Mouse (Mus musculus) midbrain, postnatal 0 days (tissue): ENCODE measurements at regions not wholly inside any gene's neighbourhood (a gene's known extent, or its start where the extent isn't known, plus 50 kb on each side); places are given as distances from the start of the nearest gene placed in this dataset.
"Not testable (repeated sequence)": the region's sequence is repeated elsewhere in the genome, so short reads cannot be mapped to it uniquely, and the experiment has no call there.

Experiments
- ATAC-seq: fragments of 200-750 bp; cut with Nextera tagmentation; 2 replicates; pipeline ENCODE4 v1.8.0; 2017; ENCODE audit warnings: moderate number of reproducible peaks, mild to moderate bottlenecking, moderate TSS enrichment, moderate library complexity; ENCODE audit not compliant: low FRiP score
- DNase-seq: peaks from one replicate; pipeline ENCODE4 v3.0.0-alpha.2; 2015; ENCODE audit warnings: low spot score
- H3K27ac ChIP-seq: fragments of 300-500 bp; sonication (generic); 2 replicates; pipeline ENCODE4 v1.5.1; 2014; ENCODE audit warnings: low read depth, mild to moderate bottlenecking, low read length, mixed read lengths
- H3K27me3 ChIP-seq: fragments of 300-500 bp; sonication (generic); 2 replicates; pipeline ENCODE4 v1.6.1; 2014; ENCODE audit warnings: low read length, control low read depth, mixed read lengths; ENCODE audit not compliant: insufficient read depth
- H3K36me3 ChIP-seq: fragments of 300-500 bp; sonication (generic); 2 replicates; pipeline ENCODE4 v1.6.1; 2014; ENCODE audit warnings: low read length, control low read depth, mixed read lengths; ENCODE audit not compliant: insufficient read depth
- H3K4me1 ChIP-seq: fragments of 300-500 bp; sonication (generic); 2 replicates; pipeline ENCODE4 v1.6.1; 2014; ENCODE audit warnings: mild to moderate bottlenecking, control low read depth, antibody characterized with exemption, low read length, mixed read lengths; ENCODE audit not compliant: insufficient read depth
- H3K4me2 ChIP-seq: fragments of 300-500 bp; sonication (generic); 2 replicates; pipeline ENCODE4 v1.6.1; 2014; ENCODE audit warnings: low read depth, mild to moderate bottlenecking, low read length, mixed read lengths; ENCODE audit not compliant: poor library complexity, severe bottlenecking
- H3K4me3 ChIP-seq: fragments of 300-500 bp; sonication (generic); 2 replicates; pipeline ENCODE4 v1.5.1; 2014; ENCODE audit warnings: low read depth, mild to moderate bottlenecking, low read length, moderate library complexity
- H3K9ac ChIP-seq: fragments of 300-500 bp; sonication (generic); replicated peaks from 2 replicates; pipeline ENCODE4 v1.6.1; 2014; ENCODE audit warnings: mild to moderate bottlenecking, low read length, moderate library complexity, mixed read lengths; ENCODE audit not compliant: poor library complexity, severe bottlenecking
- H3K9me3 ChIP-seq: fragments of 300-500 bp; sonication (generic); 2 replicates; pipeline ENCODE4 v1.6.1; 2016; ENCODE audit warnings: low read length, control low read depth
- CTCF ChIP-seq: IDR thresholded peaks from 2 replicates; pipeline ENCODE4 v1.5.1; 2016; ENCODE audit warnings: antibody characterized with exemption, mild to moderate bottlenecking
- WGBS: fragments of 180-500 bp; shearing (Covaris S2); extraction: QIAGEN DNeasy Blood & Tissue Kit; methylation state at CpG from one replicate; pipeline ENCODE4 v1.1.7; 2014; 5-methylcytosine and 5-hydroxymethylcytosine counted together

DNA sequence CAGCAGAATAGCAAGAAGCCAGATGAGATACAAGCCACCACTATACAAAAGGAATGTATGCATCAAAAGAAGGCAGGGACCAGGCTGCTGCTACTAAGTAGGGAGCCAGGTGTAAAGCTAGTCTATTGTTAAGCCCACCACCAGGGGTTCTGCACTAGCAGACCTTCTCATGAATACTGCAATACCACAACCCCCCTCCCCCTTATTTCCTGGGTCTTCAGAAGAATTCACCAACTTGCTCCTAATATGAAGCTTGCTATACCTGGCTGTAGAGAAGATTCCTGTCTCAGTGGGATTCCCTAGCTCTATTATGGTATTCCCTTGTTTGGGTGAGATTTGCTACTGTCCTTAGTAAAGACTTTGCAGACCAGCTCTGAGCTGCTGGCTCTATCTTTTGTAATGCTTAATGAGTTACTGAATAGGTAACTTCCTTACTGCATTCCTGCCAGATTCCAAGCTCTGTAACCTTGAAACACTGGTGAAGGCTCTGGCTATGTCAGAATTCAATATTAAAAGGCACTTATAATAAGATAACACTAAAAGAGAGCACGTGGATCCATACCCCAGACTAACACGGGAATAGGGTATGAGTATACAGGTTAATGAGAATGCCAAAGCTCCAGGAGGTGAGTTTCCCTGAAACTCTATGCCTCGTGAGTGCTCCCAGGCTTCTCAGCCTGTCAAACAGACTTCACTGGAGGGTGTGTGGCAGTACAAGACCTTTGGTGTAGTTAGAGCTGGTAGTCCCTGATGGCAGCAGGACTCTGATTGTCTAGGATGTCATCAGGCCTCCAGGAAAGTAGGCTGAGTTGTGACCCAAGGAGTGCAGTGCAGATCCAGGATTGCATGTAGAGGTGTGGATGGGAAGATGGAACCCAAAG, 455.5 kb downstream of the Plxdc2 start:
- H3K27me3 ChIP-seq, ATAC-seq, H3K9ac ChIP-seq, H3K36me3 ChIP-seq, H3K4me2 ChIP-seq, DNase-seq, H3K4me1 ChIP-seq, H3K4me3 ChIP-seq, H3K27ac ChIP-seq, H3K9me3 ChIP-seq: not testable (repeated sequence)
- whole genome bisulfite sequencing = 65% methylated on average over 3 of the region's 3 CpGs

DNA sequence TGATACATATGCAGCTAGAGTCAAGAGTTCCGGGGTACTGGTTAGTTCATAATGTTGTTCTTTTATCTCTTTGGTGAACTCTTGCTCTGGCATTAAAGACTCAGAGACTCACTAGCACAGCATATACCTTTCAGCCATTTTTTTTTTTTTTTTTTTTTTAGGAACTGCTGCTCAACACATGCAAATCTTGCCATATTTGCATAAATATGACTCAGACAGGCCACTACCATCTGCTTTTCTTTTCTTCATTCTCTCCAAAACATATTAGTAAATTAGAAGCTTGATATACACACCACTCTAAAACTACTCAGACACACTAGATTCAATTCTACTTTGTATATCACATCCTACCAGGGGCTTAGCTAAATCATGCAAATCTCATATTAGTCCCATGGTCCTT, 464.3 kb downstream of the Plxdc2 start:
- Histone ChIP-seq H3K27me3 (no peaks in the 10 kb centered on the region), H3K27ac (no peak overlapping the region), H3K9ac (no peak overlapping the region), H3K4me1 (no peaks in the 10 kb centered on the region), H3K4me3 (no peak overlapping the region), H3K4me2 (no peak overlapping the region), H3K36me3 (no peaks in the 10 kb centered on the region), H3K9me3 (no peaks in the 10 kb centered on the region)
- 92% methylated on average over 1 of the region's 1 CpGs for WGBS
- TF ChIP-seq CTCF = no peak
- no peak for ATAC-seq
- DNase-seq = no peak

DNA sequence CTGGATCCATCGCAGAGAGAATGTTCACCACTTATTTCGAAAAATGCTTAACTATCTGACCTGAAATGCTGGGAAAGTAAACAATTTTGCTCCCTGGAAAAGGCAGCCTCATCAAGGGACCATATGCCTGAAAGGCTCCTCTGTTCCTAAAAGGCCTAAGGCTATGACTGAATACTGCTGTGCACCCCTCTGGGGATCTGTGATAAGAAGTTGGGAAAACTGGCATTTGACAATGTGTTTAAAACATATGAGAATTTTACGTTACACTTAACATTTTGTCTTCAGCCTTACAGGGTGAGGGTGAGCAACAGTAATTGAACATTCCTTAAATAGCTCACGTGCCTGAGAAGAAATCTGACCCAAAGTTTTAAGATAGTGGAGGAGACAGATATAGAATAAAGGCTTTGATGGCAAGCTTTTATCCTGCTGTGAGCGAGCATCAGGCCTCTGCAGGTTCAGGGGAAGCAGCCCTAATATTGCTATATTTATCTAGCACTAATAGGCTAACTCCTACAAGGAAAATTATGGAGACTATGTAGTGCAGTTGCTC, 468.7 kb downstream of the Plxdc2 start:
- no peak for ATAC-seq
- no peak for TF ChIP-seq CTCF
- WGBS = 65% methylated on average over 5 of the region's 5 CpGs

DNA sequence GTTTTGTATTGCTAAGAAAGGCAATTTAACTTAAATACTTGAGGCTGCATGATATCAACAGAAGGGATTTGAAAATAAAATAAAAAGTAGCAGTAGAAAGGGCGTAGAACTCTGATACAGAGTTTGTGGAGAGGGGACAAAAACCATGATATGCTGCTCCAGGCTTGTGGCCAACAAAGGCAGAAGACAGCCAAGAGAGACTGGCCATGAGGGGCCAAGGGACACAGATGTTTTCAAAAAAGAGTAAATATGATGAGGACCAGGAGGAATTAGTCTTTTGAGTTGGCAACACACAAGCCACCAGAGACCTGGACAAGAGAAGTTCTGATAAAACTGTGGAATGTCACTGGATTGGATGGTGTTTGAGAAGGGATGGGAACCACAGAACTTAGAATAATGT, 471.2 kb downstream of the Plxdc2 start:
- DNase-seq (no peak), ATAC-seq (no peak)
- Histone ChIP-seq H3K4me2 (no peak overlapping the region), H3K9me3 (no peaks in the 10 kb centered on the region), H3K36me3 (no peaks in the 10 kb centered on the region), H3K4me3 (no peak overlapping the region), H3K9ac (no peak overlapping the region), H3K27me3 (no peaks in the 10 kb centered on the region), H3K4me1 (no peaks in the 10 kb centered on the region), H3K27ac (no peak overlapping the region)
- 94% methylated on average over 1 of the region's 1 CpGs for WGBS
- TF ChIP-seq CTCF = no peak

More for the DNA sequence above, 468.7 kb downstream of the Plxdc2 start:
- Histone ChIP-seq H3K27me3 (no peaks in the 10 kb centered on the region), H3K4me1 (no peaks in the 10 kb centered on the region), H3K4me2 (no peak overlapping the region), H3K9ac (no peak overlapping the region), H3K4me3 (no peak overlapping the region), H3K27ac (no peak overlapping the region), H3K9me3 (no peaks in the 10 kb centered on the region), H3K36me3 (no peaks in the 10 kb centered on the region)
- no peak for DNase-seq

DNA sequence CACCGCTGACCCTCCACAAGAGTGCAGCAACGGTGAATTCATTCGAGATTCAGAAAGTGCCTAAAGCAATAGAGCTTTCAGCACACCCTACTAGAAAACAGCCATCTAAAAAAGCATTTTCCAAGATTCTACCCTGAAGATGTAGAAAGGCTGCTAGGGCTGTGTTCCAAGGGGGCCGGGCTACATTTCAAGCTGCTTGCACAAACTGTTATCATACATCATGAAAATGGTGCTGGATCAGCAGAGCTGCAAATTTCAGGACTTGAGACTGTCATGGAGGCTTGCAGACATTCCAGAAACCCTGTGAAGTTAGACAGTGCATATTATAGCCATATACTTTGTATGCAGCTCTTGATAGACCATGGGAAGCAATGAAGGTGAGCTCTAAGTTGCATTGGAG, 479.9 kb downstream of the Plxdc2 start:
- DNase-seq (no peak), ATAC-seq (no peak)
- H3K4me1 ChIP-seq = no peaks in the 10 kb centered on the region
- H3K27ac ChIP-seq = no peak overlapping the region
- no peak overlapping the region for H3K4me3 ChIP-seq
- no peak overlapping the region for H3K9ac ChIP-seq
- H3K4me2 ChIP-seq = no peak overlapping the region
- WGBS = 89% methylated on average over 4 of the region's 4 CpGs
- H3K27me3 ChIP-seq = no peaks in the 10 kb centered on the region
- no peak for TF ChIP-seq CTCF
- no peaks in the 10 kb centered on the region for H3K9me3 ChIP-seq
- H3K36me3 ChIP-seq = no peaks in the 10 kb centered on the region

DNA sequence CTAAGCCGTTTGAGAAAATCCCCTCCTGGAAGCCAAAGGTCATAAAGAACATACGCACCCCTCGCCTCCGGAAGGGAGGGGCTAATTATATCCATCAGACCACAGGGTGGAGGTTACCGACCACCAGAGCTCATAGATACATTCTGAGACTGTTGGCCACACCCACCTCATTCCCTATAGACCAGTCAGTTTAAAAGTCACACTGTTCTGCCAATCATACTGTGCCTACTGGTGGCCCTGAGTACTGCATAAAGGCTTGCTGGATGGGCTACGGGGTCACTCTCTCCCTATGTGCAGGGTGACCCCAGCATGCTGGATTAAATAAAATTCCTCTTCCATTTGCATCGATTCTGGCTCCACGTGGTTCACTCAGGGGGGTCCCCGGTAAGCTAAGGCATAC, 482.6 kb downstream of the Plxdc2 start:
- no peak overlapping the region for H3K4me3 ChIP-seq
- no peaks in the 10 kb centered on the region for H3K4me1 ChIP-seq
- H3K27me3 ChIP-seq = no peaks in the 10 kb centered on the region
- H3K4me2 ChIP-seq = no peak overlapping the region
- DNase-seq = no peak
- H3K9me3 ChIP-seq = no peaks in the 10 kb centered on the region
- H3K36me3 ChIP-seq = no peaks in the 10 kb centered on the region
- 82% methylated on average over 9 of the region's 9 CpGs for WGBS
- ATAC-seq = no peak
- TF ChIP-seq CTCF = no peak
- no peak overlapping the region for H3K9ac ChIP-seq
- no peak overlapping the region for H3K27ac ChIP-seq
